Mouse (Mus musculus) thymus, adult 2 months (tissue): ENCODE measurements around the gene BC037034.

Experiments
- CTCF ChIP-seq: fragments of 200-500 bp; IDR thresholded peaks from 2 replicates; pipeline ENCODE4 v1.5.1; 2012; ENCODE audit warnings: mild to moderate bottlenecking, control low read depth, low read length, moderate library complexity, borderline replicate concordance; ENCODE audit not compliant: control insufficient read depth, poor library complexity, insufficient read depth; ENCODE audit errors: extremely low read depth
- POLR2A ChIP-seq: fragments of 200-500 bp; IDR thresholded peaks from 2 replicates; pipeline ENCODE4 v1.6.1; 2012; ENCODE audit warnings: mild to moderate bottlenecking, low read length, control low read depth, moderate library complexity; ENCODE audit not compliant: control insufficient read depth, poor library complexity, insufficient read depth; ENCODE audit errors: extremely low read depth

GRCm38 (mm10) chr5:138256094-138256467 is 7.8 kb downstream of the BC037034 start:
- no peak for TF ChIP-seq POLR2A
- no peak for TF ChIP-seq CTCF
